Mouse (Mus musculus) brain, embryonic 14.5 days (tissue): ENCODE results near the gene Muc1.

ENCODE experiments used
- CTCF ChIP-seq: fragments of 200-500 bp; IDR thresholded peaks from 2 replicates; pipeline ENCODE4 v1.5.1; 2012; ENCODE audit warnings: inconsistent platforms, mild to moderate bottlenecking, moderate library complexity, borderline replicate concordance; ENCODE audit not compliant: insufficient read depth, insufficient read length; ENCODE audit errors: extremely low read depth
- POLR2A ChIP-seq: fragments of 200-500 bp; IDR thresholded peaks from 2 replicates; pipeline ENCODE4 v1.6.1; 2012; ENCODE audit warnings: mild to moderate bottlenecking, inconsistent platforms, borderline replicate concordance; ENCODE audit not compliant: poor library complexity, insufficient read depth, insufficient read length, severe bottlenecking; ENCODE audit errors: extremely low read depth

GRCm38 (mm10) chr3:89214681-89215411 is 14.0 kb upstream of the Muc1 start, which contains the start of gene Thbs3:
- TF ChIP-seq CTCF (no peak), POLR2A (no peak)
